Mouse (Mus musculus): Measurements from ENCODE around the gene Klhl5. TPM values are rescaled to one million over a fixed set of nuclear protein-coding genes. Genes with fewer than 3 reads are reported as not detected.
A peak's percentile ranks its signal among the peaks of the same experiment; 100 is the strongest.

Gene Klhl5
- total RNA-seq (2015; ENCODE audit: low replicate concordance) (14.4 and 22.2 TPM in 2 replicates), total RNA-seq (2017; ENCODE audit: low replicate concordance) (6.4 and 6.8 TPM in 2 replicates)

GRCm38 (mm10) chr5:65106876-65107772 is at the start of gene Klhl5:
Gene Klhl5, plus strand, starts transcription at chr5:65107539.
- ATAC-seq (replicated peaks; ENCODE audit: low FRiP score, poor library complexity, severe bottlenecking) = peak; percentile 77

- no peak for ATAC-seq (replicated peaks; ENCODE audit: low FRiP score, poor library complexity, severe bottlenecking)
Measured at GRCm38 (mm10) chr5:65057596-65057995, 49.7 kb upstream of the Klhl5 start.

- ATAC-seq (replicated peaks; ENCODE audit: low FRiP score, poor library complexity, severe bottlenecking) = no peak
Measured at GRCm38 (mm10) chr5:65059806-65060205, 47.5 kb upstream of the Klhl5 start.

GRCm38 (mm10) chr5:65062236-65062635 is 45.1 kb upstream of the Klhl5 start:
- ATAC-seq (replicated peaks; ENCODE audit: low FRiP score, poor library complexity, severe bottlenecking) = no peak

GRCm38 (mm10) chr5:65063266-65063665 is 44.1 kb upstream of the Klhl5 start:
- ATAC-seq (replicated peaks; ENCODE audit: low FRiP score, poor library complexity, severe bottlenecking) = no peak

GRCm38 (mm10) chr5:65068166-65068565 is 39.2 kb upstream of the Klhl5 start:
- no peak for ATAC-seq (replicated peaks; ENCODE audit: low FRiP score, poor library complexity, severe bottlenecking)

- no peak for ATAC-seq (replicated peaks; ENCODE audit: low FRiP score, poor library complexity, severe bottlenecking)
Measured at GRCm38 (mm10) chr5:65069872-65070271, 37.5 kb upstream of the Klhl5 start.

GRCm38 (mm10) chr5:65071689-65072118 is 35.6 kb upstream of the Klhl5 start:
- ATAC-seq (replicated peaks; ENCODE audit: low FRiP score, poor library complexity, severe bottlenecking) = no peak

GRCm38 (mm10) chr5:65073247-65073646 is 34.1 kb upstream of the Klhl5 start:
- ATAC-seq (replicated peaks; ENCODE audit: low FRiP score, poor library complexity, severe bottlenecking) = no peak

GRCm38 (mm10) chr5:65074693-65075092 is 32.6 kb upstream of the Klhl5 start:
- no peak for ATAC-seq (replicated peaks; ENCODE audit: low FRiP score, poor library complexity, severe bottlenecking)

- no peak for ATAC-seq (replicated peaks; ENCODE audit: low FRiP score, poor library complexity, severe bottlenecking)
Measured at GRCm38 (mm10) chr5:65076087-65076486, 31.3 kb upstream of the Klhl5 start.

- ATAC-seq (replicated peaks; ENCODE audit: low FRiP score, poor library complexity, severe bottlenecking) = no peak
Measured at GRCm38 (mm10) chr5:65076748-65077147, 30.6 kb upstream of the Klhl5 start.

GRCm38 (mm10) chr5:65078081-65078480 is 29.3 kb upstream of the Klhl5 start:
- ATAC-seq (replicated peaks; ENCODE audit: low FRiP score, poor library complexity, severe bottlenecking) = no peak

GRCm38 (mm10) chr5:65079881-65080280 is 27.5 kb upstream of the Klhl5 start:
- no peak for ATAC-seq (replicated peaks; ENCODE audit: low FRiP score, poor library complexity, severe bottlenecking)

GRCm38 (mm10) chr5:65081836-65082235 is 25.5 kb upstream of the Klhl5 start:
- no peak for ATAC-seq (replicated peaks; ENCODE audit: low FRiP score, poor library complexity, severe bottlenecking)

- no peak for ATAC-seq (replicated peaks; ENCODE audit: low FRiP score, poor library complexity, severe bottlenecking)
Measured at GRCm38 (mm10) chr5:65086522-65086921, 20.8 kb upstream of the Klhl5 start.

GRCm38 (mm10) chr5:65089707-65090106 is 17.6 kb upstream of the Klhl5 start:
- no peak for ATAC-seq (replicated peaks; ENCODE audit: low FRiP score, poor library complexity, severe bottlenecking)

- no peak for ATAC-seq (replicated peaks; ENCODE audit: low FRiP score, poor library complexity, severe bottlenecking)
Measured at GRCm38 (mm10) chr5:65091184-65091858, 16.0 kb upstream of the Klhl5 start.

- no peak for ATAC-seq (replicated peaks; ENCODE audit: low FRiP score, poor library complexity, severe bottlenecking)
Measured at GRCm38 (mm10) chr5:65091921-65092320, 15.4 kb upstream of the Klhl5 start, which contains the start of gene Tmem156. Gene Tmem156, minus strand, starts transcription at chr5:65092132.

GRCm38 (mm10) chr5:65093769-65094168 is 13.6 kb upstream of the Klhl5 start:
- ATAC-seq (replicated peaks; ENCODE audit: low FRiP score, poor library complexity, severe bottlenecking) = no peak
